Mouse (Mus musculus) urinary bladder, adult 2 months (tissue): ENCODE measurements around the gene Mllt3. TPM values are rescaled to one million over a fixed set of nuclear protein-coding genes. Genes with fewer than 3 reads are reported as not detected.

Experiments used
- DNase-seq: peaks from one replicate; pipeline ENCODE4 v3.0.0; 2022; ENCODE audit warnings: low spot score
- polyA plus RNA-seq: library from polyadenylated mRNA; depleted of rRNA; stranded (reverse); fragments of >200 nt; gene quantifications from 2 replicates; pipeline ENCODE4 v1.2.3, GENCODE M21; 2012

Gene Mllt3
- polyA plus RNA-seq, 1 experiment, result 13.9 TPM

GRCm38 (mm10) chr4:87953268-87953667 lies 79.9 kb downstream of the Mllt3 start:
- DNase-seq, result no peak

GRCm38 (mm10) chr4:87949451-87949850 lies 83.7 kb downstream of the Mllt3 start:
- no peak for DNase-seq

- DNase-seq, result no peak
Observed at GRCm38 (mm10) chr4:87944320-87944719, 88.8 kb downstream of the Mllt3 start.

GRCm38 (mm10) chr4:87942921-87943403 lies 90.2 kb downstream of the Mllt3 start:
- DNase-seq, result no peak

GRCm38 (mm10) chr4:87939474-87940154 lies 93.5 kb downstream of the Mllt3 start:
- DNase-seq, result no peak

GRCm38 (mm10) chr4:87936326-87936725 lies 96.8 kb downstream of the Mllt3 start:
- no peak for DNase-seq

GRCm38 (mm10) chr4:87933701-87934337 lies 99.3 kb downstream of the Mllt3 start:
- DNase-seq, result no peak

GRCm38 (mm10) chr4:87930356-87931245 lies 102.6 kb downstream of the Mllt3 start:
- DNase-seq, result no peak

GRCm38 (mm10) chr4:87928603-87929199 lies 104.5 kb downstream of the Mllt3 start:
- no peak for DNase-seq

GRCm38 (mm10) chr4:87927354-87927753 lies 105.8 kb downstream of the Mllt3 start:
- no peak for DNase-seq

GRCm38 (mm10) chr4:87920664-87921063 lies 112.5 kb downstream of the Mllt3 start:
- DNase-seq, result no peak

- DNase-seq, result no peak
Observed at GRCm38 (mm10) chr4:87911172-87911994, 121.8 kb downstream of the Mllt3 start.

- DNase-seq, result no peak
Observed at GRCm38 (mm10) chr4:87905149-87905771, 127.9 kb downstream of the Mllt3 start.

GRCm38 (mm10) chr4:87904722-87905121 lies 128.4 kb downstream of the Mllt3 start:
- DNase-seq, result no peak

- DNase-seq, result no peak
Observed at GRCm38 (mm10) chr4:87902584-87902983, 130.6 kb downstream of the Mllt3 start.

GRCm38 (mm10) chr4:87901166-87901565 lies 132.0 kb downstream of the Mllt3 start:
- DNase-seq, result no peak

GRCm38 (mm10) chr4:87893498-87893897 lies 139.7 kb downstream of the Mllt3 start:
- no peak for DNase-seq

GRCm38 (mm10) chr4:87893012-87893411 lies 140.2 kb downstream of the Mllt3 start:
- DNase-seq, result no peak

GRCm38 (mm10) chr4:87883225-87883875 lies 149.8 kb downstream of the Mllt3 start:
- DNase-seq, result no peak

- no peak for DNase-seq
Observed at GRCm38 (mm10) chr4:87881995-87882394, 151.2 kb downstream of the Mllt3 start.
